Mouse (Mus musculus): ENCODE data around the gene Hoxa6. TPM values are rescaled to one million over a fixed set of nuclear protein-coding genes. Genes with fewer than 3 reads are reported as not detected.
A peak's percentile ranks its signal among the peaks of the same experiment; 100 is the strongest.

Hoxa6 gene
- polyA plus RNA-seq, 1 experiment from 2014 or later = not detected

DNA sequence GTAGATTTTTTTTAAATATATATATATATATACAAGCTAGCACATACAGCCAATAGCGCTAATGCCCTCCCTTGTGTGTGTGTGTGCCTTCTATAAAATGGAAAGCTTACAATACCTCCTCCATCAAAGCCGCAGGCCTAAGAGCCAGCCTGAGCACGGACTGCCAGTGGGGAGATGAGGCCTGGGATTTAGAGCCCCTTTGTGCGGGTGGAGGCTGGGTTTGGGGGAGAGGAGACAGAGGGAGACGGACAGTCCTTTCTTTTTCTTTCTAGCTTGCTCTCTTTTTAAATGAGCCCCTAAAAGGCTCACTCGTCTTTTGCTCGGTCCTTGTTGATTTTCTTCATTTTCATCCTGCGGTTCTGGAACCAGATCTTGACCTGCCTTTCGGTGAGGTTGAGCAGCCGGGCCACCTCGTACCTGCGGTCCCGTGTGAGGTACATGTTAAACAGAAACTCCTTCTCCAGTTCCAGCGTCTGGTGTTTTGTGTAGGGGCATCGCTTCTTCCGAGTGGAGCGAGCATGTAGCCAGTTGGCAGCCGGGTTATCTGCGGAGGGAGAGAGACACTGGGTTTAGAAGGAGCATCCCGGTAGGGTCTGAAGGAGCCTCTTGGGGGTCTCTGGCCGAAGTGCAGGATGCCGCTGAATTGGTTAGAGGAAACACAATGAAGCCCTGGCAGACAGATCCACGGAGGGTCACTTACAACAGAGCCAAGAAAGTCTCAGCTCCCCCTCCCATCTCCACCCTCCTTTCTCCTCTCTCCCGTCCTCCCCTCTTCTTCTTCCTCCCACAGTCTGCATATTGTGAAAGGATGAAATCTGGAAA, 15.6 kb upstream of the Hoxa6 start:
- H3K9ac ChIP-seq (replicated peaks; ENCODE audit: low read length) = no peak overlapping the region
- no peaks in the 10 kb centered on the region for H3K4me1 ChIP-seq (ENCODE audit: control insufficient read depth, insufficient read depth, low read length)
- ATAC-seq (ENCODE audit: low FRiP score, low TSS enrichment) = no peak
- no peak overlapping the region for H3K27ac ChIP-seq (replicated peaks; ENCODE audit: low read depth, low read length)
- H3K27me3 ChIP-seq (ENCODE audit: control insufficient read depth, insufficient read depth, low read length) = peaks cover 97% of the 10 kb centered on the region
- no peaks in the 10 kb centered on the region for H3K36me3 ChIP-seq (ENCODE audit: control insufficient read depth, insufficient read depth, low read length)
- 3% methylated on average over 24 of the region's 24 CpGs for WGBS
- no peak overlapping the region for H3K4me3 ChIP-seq (replicated peaks; ENCODE audit: low read depth, low read length)
- H3K4me2 ChIP-seq (ENCODE audit: low read length) = no peak overlapping the region
- DNase-seq = no peak
- no peaks in the 10 kb centered on the region for H3K9me3 ChIP-seq (ENCODE audit: control insufficient read depth, low read length)

DNA sequence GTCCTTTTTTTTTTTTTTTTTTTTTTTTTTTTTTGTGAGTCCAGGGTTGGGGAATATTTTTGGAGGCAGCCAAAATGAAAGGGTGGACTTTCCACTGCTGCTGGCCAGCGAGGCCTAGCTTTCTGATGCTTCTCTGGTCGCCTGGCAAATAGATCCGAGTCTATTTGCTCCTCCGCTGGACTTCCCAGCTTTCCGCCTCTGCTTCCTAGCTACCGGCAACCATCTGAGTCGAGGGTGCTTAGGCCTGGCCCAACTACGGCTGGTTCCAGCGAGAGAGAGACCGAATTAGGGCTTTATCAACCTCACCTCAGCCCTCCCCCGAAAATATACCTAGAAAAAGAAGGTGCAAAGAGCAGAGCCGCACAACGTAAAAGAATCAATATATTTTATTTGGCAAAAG, 14.2 kb upstream of the Hoxa6 start:
- 7% methylated on average over 13 of the region's 13 CpGs for WGBS
- no peak for ATAC-seq (ENCODE audit: low FRiP score, low TSS enrichment)
- H3K4me3 ChIP-seq (replicated peaks; ENCODE audit: low read depth, low read length) = no peak overlapping the region
- no peaks in the 10 kb centered on the region for H3K36me3 ChIP-seq (ENCODE audit: control insufficient read depth, insufficient read depth, low read length)
- H3K4me1 ChIP-seq (ENCODE audit: control insufficient read depth, insufficient read depth, low read length) = no peaks in the 10 kb centered on the region
- peaks cover 97% of the 10 kb centered on the region for H3K27me3 ChIP-seq (ENCODE audit: control insufficient read depth, insufficient read depth, low read length)
- no peak overlapping the region for H3K27ac ChIP-seq (replicated peaks; ENCODE audit: low read depth, low read length)
- no peak overlapping the region for H3K9ac ChIP-seq (replicated peaks; ENCODE audit: low read length)
- no peak for DNase-seq
- H3K9me3 ChIP-seq (ENCODE audit: control insufficient read depth, low read length) = no peaks in the 10 kb centered on the region
- no peak overlapping the region for H3K4me2 ChIP-seq (ENCODE audit: low read length)

DNA sequence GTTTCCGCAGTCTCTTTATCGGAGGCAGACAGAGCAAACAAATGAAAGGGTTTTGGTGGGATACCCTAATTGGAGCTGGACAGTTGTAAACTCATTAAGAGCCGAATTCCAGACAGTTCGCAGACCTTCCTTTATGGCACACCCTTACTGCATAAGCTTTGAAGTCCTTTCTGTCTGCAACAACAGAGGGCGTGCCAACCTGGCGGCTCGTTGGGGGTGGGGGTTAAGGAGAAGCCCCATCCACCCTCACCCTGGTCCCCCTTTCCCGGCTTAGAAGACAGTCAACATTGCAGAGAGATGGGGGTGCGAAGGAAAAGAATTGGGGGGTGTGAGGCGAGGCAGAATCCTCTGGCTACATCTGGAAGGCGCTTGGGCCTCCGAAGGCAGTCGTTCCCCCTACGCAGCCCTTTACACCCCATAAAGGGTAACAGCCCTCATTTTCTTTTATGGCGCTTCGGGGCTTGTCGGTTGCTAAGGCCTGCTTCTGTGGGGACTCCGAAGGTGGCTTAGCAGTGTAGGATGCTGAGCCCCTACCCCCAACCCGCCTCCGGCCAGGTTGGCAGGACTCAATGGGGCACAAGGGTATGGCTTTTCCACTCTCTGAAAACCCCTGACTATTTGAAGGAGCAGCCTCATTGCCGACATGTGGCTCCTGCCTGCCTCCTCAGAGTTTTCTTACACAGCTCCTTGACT, 13.6 kb upstream of the Hoxa6 start:
- WGBS = 5% methylated on average over 21 of the region's 21 CpGs

DNA sequence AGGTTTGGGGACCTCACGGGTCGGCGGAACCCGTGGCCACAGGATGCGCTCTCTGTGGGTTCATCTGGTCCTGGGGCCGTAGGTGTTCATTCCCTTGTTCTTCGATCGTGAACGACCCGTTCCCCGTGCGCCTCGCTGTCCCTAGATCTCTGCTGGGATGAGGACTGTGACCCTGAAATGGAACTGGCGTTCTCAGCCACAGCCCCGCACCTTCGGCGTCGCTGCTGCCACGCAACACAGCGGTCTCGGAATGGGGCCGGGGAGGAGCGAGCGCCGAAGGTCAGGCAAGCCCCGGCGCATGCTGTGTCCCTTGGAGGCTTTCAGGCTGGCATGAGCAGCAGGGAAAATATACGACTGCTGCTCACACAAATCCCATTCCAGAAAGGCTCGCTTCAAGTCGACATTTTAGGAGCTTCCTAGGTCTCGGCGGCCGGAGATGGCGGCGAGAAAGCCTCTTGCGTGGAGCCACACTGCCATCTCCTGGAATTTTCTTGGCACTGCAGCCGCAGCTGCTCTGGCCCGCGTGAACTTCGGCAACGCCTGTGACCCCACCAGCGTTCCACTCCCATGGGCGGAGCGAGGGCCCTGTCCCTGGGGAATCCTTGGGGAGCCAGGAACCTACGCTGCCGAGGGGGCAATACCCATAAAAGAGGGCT, 12.9 kb upstream of the Hoxa6 start, which contains the start of gene Hoxa7:
Gene Hoxa7 (minus strand): TSS at position 518 of the 656 bp plus-strand sequence.
- H3K9ac ChIP-seq (replicated peaks; ENCODE audit: low read length) = peak within 1 kb of the TSS; percentile 31; the same call in 1 of the 2 replicates
- H3K9me3 ChIP-seq (ENCODE audit: control insufficient read depth, low read length) = no peaks in the 10 kb centered on the region
- no peak within 1 kb of the TSS for H3K27ac ChIP-seq (replicated peaks; ENCODE audit: low read depth, low read length)
- H3K4me3 ChIP-seq (replicated peaks; ENCODE audit: low read depth, low read length) = peak within 1 kb of the TSS; percentile 41
- peak within 1 kb of the TSS; percentile 79 for H3K4me2 ChIP-seq (ENCODE audit: low read length)
- no peaks in the 10 kb centered on the region for H3K36me3 ChIP-seq (ENCODE audit: control insufficient read depth, insufficient read depth, low read length)
- H3K27me3 ChIP-seq (ENCODE audit: control insufficient read depth, insufficient read depth, low read length) = peaks cover 97% of the 10 kb centered on the region
- 1% methylated on average over 46 of the region's 46 CpGs for WGBS
- peak; percentile 58; the same call in 1 of the 2 replicates for ATAC-seq (ENCODE audit: low FRiP score, low TSS enrichment)
- DNase-seq = peak; percentile 92
- 0 out of 2 replicates have a peak, but pooled peaks cover 3% of the 10 kb centered on the region for H3K4me1 ChIP-seq (ENCODE audit: control insufficient read depth, insufficient read depth, low read length)

More for the DNA sequence above, 13.6 kb upstream of the Hoxa6 start:
- Histone ChIP-seq H3K4me1 (ENCODE audit: control insufficient read depth, insufficient read depth, low read length) (0 out of 2 replicates have a peak, but pooled peaks cover under 1% of the 10 kb centered on the region), H3K27ac (replicated peaks; ENCODE audit: low read depth, low read length) (no peak overlapping the region), H3K27me3 (ENCODE audit: control insufficient read depth, insufficient read depth, low read length) (peaks cover 97% of the 10 kb centered on the region), H3K4me2 (ENCODE audit: low read length) (peak overlapping the region; percentile 79; the same call in 1 of the 2 replicates), H3K9ac (replicated peaks; ENCODE audit: low read length) (no peak overlapping the region), H3K36me3 (ENCODE audit: control insufficient read depth, insufficient read depth, low read length) (no peaks in the 10 kb centered on the region), H3K9me3 (ENCODE audit: control insufficient read depth, low read length) (no peaks in the 10 kb centered on the region), H3K4me3 (replicated peaks; ENCODE audit: low read depth, low read length) (0 out of 2 replicates have a peak overlapping the region, but pooled peaks have one; percentile 41)
- ATAC-seq (ENCODE audit: low FRiP score, low TSS enrichment) (no peak), DNase-seq (no peak)

DNA sequence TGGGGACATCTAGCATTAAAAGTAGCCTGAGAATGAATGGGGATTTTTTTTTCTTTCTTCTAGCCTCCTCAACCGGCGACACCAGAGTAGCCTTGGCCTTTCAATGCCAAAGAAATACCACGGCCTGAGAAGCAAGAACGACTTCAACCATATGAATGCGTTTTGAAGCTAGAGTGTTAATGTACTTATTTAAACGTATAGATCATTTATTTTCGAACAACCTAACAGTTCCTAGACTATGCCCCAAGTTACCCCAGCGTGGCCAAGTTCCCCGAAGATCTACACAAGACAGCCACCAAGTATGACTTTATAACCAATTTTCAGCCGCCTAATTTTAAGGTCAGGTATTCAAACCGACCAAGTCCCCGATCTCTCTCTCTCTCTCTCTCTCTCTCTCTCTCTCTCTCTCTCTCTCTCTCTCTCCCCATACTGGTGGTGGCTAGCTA, 12.4 kb upstream of the Hoxa6 start:
- H3K4me3 ChIP-seq (replicated peaks; ENCODE audit: low read depth, low read length) = peak overlapping the region; percentile 41
- peaks cover 98% of the 10 kb centered on the region for H3K27me3 ChIP-seq (ENCODE audit: control insufficient read depth, insufficient read depth, low read length)
- 7% methylated on average over 12 of the region's 12 CpGs for WGBS
- H3K9ac ChIP-seq (replicated peaks; ENCODE audit: low read length) = no peak overlapping the region
- ATAC-seq (ENCODE audit: low FRiP score, low TSS enrichment) = no peak
- no peak for DNase-seq
- H3K4me1 ChIP-seq (ENCODE audit: control insufficient read depth, insufficient read depth, low read length) = 0 out of 2 replicates have a peak, but pooled peaks cover 3% of the 10 kb centered on the region
- H3K36me3 ChIP-seq (ENCODE audit: control insufficient read depth, insufficient read depth, low read length) = no peaks in the 10 kb centered on the region
- H3K27ac ChIP-seq (replicated peaks; ENCODE audit: low read depth, low read length) = no peak overlapping the region
- peak overlapping the region; percentile 79; the same call in 1 of the 2 replicates for H3K4me2 ChIP-seq (ENCODE audit: low read length)
- H3K9me3 ChIP-seq (ENCODE audit: control insufficient read depth, low read length) = no peaks in the 10 kb centered on the region

DNA sequence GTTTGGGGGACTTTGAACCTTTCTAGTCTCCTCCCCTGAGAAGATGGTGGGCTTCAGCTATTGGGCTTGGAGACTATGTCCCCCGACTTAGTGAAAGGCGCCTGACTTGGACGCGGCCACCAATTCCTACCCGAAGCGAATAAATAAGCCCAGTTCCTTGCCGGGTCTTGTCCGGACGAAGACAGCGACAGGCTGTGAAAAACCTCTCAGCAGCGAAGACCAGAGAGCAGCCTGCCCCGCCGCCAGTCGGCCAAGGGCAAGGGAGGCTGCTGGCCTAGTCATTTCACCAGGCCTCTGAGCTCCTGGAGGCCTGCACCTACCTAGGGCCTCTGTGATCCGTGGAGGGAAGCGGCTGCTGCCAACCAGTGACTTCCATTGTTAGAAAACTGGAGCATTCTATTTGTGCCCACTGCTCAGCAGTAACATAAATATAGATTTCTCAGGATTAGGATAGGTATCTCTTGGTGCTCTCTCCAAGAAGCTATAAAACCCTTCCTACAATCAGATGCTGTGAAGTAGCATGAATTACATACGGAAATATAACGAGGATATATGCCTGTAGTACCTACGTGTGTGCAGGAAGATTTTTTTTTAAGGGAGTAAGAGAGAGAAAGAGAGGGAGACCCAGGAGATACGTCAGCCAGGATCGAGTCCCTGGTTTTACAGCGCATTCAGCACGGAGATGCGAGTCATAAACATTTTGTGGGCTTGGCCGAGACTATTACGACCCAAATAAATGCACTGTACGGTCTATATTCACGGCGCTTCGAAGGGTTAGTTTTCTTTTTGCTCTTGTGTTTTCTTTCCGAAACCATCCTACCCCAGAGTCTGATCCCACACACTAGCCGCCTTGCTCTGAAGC, 11.7 kb upstream of the Hoxa6 start:
- DNase-seq (no peak), ATAC-seq (ENCODE audit: low FRiP score, low TSS enrichment) (no peak)
- no peaks in the 10 kb centered on the region for H3K9me3 ChIP-seq (ENCODE audit: control insufficient read depth, low read length)
- H3K36me3 ChIP-seq (ENCODE audit: control insufficient read depth, insufficient read depth, low read length) = no peaks in the 10 kb centered on the region
- no peak overlapping the region for H3K4me2 ChIP-seq (ENCODE audit: low read length)
- peaks cover 98% of the 10 kb centered on the region for H3K27me3 ChIP-seq (ENCODE audit: control insufficient read depth, insufficient read depth, low read length)
- H3K4me3 ChIP-seq (replicated peaks; ENCODE audit: low read depth, low read length) = no peak overlapping the region
- 0 out of 2 replicates have a peak, but pooled peaks cover 3% of the 10 kb centered on the region for H3K4me1 ChIP-seq (ENCODE audit: control insufficient read depth, insufficient read depth, low read length)
- H3K9ac ChIP-seq (replicated peaks; ENCODE audit: low read length) = no peak overlapping the region
- 12% methylated on average over 32 of the region's 32 CpGs for WGBS
- no peak overlapping the region for H3K27ac ChIP-seq (replicated peaks; ENCODE audit: low read depth, low read length)

DNA sequence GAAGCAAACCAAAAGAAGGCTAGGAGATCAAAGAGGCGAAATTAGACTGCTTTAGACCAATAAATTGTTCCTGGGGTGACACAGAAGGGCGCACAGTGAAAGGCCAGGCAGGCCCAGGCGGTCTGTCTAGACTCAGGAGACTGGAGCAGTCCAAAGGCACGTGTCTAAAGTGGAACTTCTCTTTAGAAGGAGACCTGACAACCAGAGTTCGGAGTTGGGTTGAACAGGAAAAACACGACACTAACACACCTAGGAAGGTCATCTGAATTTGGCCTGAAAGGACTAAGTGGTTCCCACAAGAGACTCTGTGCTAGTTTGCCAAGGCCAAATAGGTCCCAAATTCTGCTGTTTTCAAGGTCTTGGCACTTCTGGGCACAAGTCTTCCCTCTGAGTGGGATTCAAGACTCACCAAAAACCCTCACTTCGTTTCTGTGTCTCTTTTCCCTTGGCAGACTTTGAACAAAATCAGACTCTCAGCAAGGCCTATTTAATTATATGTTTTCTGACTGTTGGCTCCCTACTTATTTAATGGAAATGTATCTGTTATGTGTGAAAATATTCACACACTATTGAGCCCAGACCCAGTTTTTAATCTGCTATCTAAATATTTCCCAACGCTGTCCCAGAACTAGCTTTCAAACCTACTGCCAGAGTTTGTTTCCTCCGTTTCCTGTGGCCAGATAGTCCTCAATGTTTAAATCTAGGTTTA, 10.9 kb upstream of the Hoxa6 start:
- no peak overlapping the region for H3K9ac ChIP-seq (replicated peaks; ENCODE audit: low read length)
- no peaks in the 10 kb centered on the region for H3K36me3 ChIP-seq (ENCODE audit: control insufficient read depth, insufficient read depth, low read length)
- ATAC-seq (ENCODE audit: low FRiP score, low TSS enrichment) (no peak), DNase-seq (no peak)
- H3K27me3 ChIP-seq (ENCODE audit: control insufficient read depth, insufficient read depth, low read length) = peaks cover 98% of the 10 kb centered on the region
- H3K27ac ChIP-seq (replicated peaks; ENCODE audit: low read depth, low read length) = no peak overlapping the region
- no peaks in the 10 kb centered on the region for H3K9me3 ChIP-seq (ENCODE audit: control insufficient read depth, low read length)
- no peak overlapping the region for H3K4me3 ChIP-seq (replicated peaks; ENCODE audit: low read depth, low read length)
- 12% methylated on average over 9 of the region's 9 CpGs for WGBS
- H3K4me2 ChIP-seq (ENCODE audit: low read length) = no peak overlapping the region
- H3K4me1 ChIP-seq (ENCODE audit: control insufficient read depth, insufficient read depth, low read length) = 0 out of 2 replicates have a peak, but pooled peaks cover 3% of the 10 kb centered on the region

Measured in midbrain, embryonic 14.5 days (tissue).